Mouse (Mus musculus) midbrain, postnatal 0 days (tissue): ENCODE results near the gene Rbp2. TPM values are rescaled to one million over a fixed set of nuclear protein-coding genes. Genes with fewer than 3 reads are reported as not detected.

Experiments used
- ATAC-seq: fragments of 200-750 bp; cut with Nextera tagmentation; 2 replicates; pipeline ENCODE4 v1.8.0; 2017; ENCODE audit warnings: moderate number of reproducible peaks, mild to moderate bottlenecking, moderate TSS enrichment, moderate library complexity; ENCODE audit not compliant: low FRiP score
- DNase-seq: peaks from one replicate; pipeline ENCODE4 v3.0.0-alpha.2; 2015; ENCODE audit warnings: low spot score
- H3K27ac ChIP-seq: fragments of 300-500 bp; sonication (generic); 2 replicates; pipeline ENCODE4 v1.5.1; 2014; ENCODE audit warnings: low read depth, mild to moderate bottlenecking, low read length, mixed read lengths
- H3K27me3 ChIP-seq: fragments of 300-500 bp; sonication (generic); 2 replicates; pipeline ENCODE4 v1.6.1; 2014; ENCODE audit warnings: low read length, control low read depth, mixed read lengths; ENCODE audit not compliant: insufficient read depth
- H3K36me3 ChIP-seq: fragments of 300-500 bp; sonication (generic); 2 replicates; pipeline ENCODE4 v1.6.1; 2014; ENCODE audit warnings: low read length, control low read depth, mixed read lengths; ENCODE audit not compliant: insufficient read depth
- H3K4me1 ChIP-seq: fragments of 300-500 bp; sonication (generic); 2 replicates; pipeline ENCODE4 v1.6.1; 2014; ENCODE audit warnings: mild to moderate bottlenecking, control low read depth, antibody characterized with exemption, low read length, mixed read lengths; ENCODE audit not compliant: insufficient read depth
- H3K4me2 ChIP-seq: fragments of 300-500 bp; sonication (generic); 2 replicates; pipeline ENCODE4 v1.6.1; 2014; ENCODE audit warnings: low read depth, mild to moderate bottlenecking, low read length, mixed read lengths; ENCODE audit not compliant: poor library complexity, severe bottlenecking
- H3K4me3 ChIP-seq: fragments of 300-500 bp; sonication (generic); 2 replicates; pipeline ENCODE4 v1.5.1; 2014; ENCODE audit warnings: low read depth, mild to moderate bottlenecking, low read length, moderate library complexity
- H3K9ac ChIP-seq: fragments of 300-500 bp; sonication (generic); replicated peaks from 2 replicates; pipeline ENCODE4 v1.6.1; 2014; ENCODE audit warnings: mild to moderate bottlenecking, low read length, moderate library complexity, mixed read lengths; ENCODE audit not compliant: poor library complexity, severe bottlenecking
- H3K9me3 ChIP-seq: fragments of 300-500 bp; sonication (generic); 2 replicates; pipeline ENCODE4 v1.6.1; 2016; ENCODE audit warnings: low read length, control low read depth
- CTCF ChIP-seq: IDR thresholded peaks from 2 replicates; pipeline ENCODE4 v1.5.1; 2016; ENCODE audit warnings: antibody characterized with exemption, mild to moderate bottlenecking
- WGBS: fragments of 180-500 bp; shearing (Covaris S2); extraction: QIAGEN DNeasy Blood & Tissue Kit; methylation state at CpG from one replicate; pipeline ENCODE4 v1.1.7; 2014; 5-methylcytosine and 5-hydroxymethylcytosine counted together
- polyA plus RNA-seq: library from polyadenylated mRNA; unstranded; fragments of >200 nt; fragmentation: Nextera tagmentation; extraction: Ambion mirVana; gene quantifications from 2 replicates; pipeline ENCODE4 v1.2.1, GENCODE M21; 2015
- total RNA-seq: library from RNA; depleted of rRNA; stranded (reverse); fragments of >200 nt; gene quantifications from 2 replicates; pipeline ENCODE4 v1.2.3, GENCODE M21; 2014; rRNA removed

The Rbp2 gene
- total RNA-seq (1.6 TPM in 1 of 2 replicates, not detected in the other), polyA plus RNA-seq (0.32 and 0.49 TPM in 2 replicates)

DNA sequence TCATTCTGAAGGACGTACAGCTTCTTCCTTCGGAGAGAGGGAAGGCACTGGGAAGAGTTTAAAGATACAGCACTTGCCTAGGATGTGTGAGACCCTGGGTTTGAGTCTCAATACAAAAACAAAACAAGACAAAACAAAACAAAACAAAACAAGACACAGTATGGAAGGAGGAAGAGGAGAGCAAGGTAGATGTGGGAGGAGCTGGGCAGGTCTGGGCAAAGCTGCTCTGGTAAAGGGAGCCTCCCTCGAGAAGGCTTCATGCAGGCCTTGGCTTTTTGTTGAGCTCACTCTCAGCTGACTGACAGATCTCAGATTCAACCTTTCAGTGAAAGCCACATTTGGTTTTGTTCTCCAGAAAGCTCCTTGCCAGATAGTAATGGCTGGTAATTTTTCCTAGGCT is at the start of gene Rbp2:
TSS of gene Rbp2 (plus strand) at position 301 of the 400 bp plus-strand sequence.
- no peak for TF ChIP-seq CTCF
- Histone ChIP-seq H3K27ac (no peak within 1 kb of the TSS), H3K27me3 (no peaks in the 10 kb centered on the region), H3K36me3 (no peaks in the 10 kb centered on the region), H3K4me1 (no peaks in the 10 kb centered on the region), H3K4me2 (no peak within 1 kb of the TSS), H3K9ac (no peak within 1 kb of the TSS), H3K4me3 (no peak within 1 kb of the TSS), H3K9me3 (no peaks in the 10 kb centered on the region)
- WGBS: 88% methylated on average over 3 of the region's 3 CpGs
- ATAC-seq: no peak
- no peak for DNase-seq

DNA sequence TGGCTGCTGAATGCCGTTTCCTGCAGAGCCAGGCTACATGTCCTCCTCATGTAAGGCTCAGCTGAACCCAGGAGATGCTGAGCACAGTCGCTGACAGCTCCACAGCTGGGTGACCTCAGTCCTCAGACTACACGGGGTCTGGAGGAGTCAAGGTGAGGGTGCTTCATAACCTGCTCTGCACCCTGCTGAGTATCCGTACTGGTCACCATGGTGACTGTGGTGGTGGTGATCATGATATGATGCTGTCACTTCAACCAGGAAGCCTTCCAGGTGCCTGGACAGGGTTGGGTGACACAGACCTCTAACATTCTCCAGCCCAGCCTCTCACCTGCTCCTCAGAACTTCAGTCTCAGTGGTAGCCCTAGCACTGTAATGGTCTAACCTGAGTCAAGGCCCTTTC is 48.1 kb upstream of the Rbp2 start:
- DNase-seq (no peak), ATAC-seq (no peak)
- TF ChIP-seq CTCF: no peak
- Histone ChIP-seq H3K36me3 (no peaks in the 10 kb centered on the region), H3K4me3 (no peak overlapping the region), H3K9ac (no peak overlapping the region), H3K4me1 (no peaks in the 10 kb centered on the region), H3K9me3 (no peaks in the 10 kb centered on the region), H3K27me3 (no peaks in the 10 kb centered on the region), H3K27ac (no peak overlapping the region), H3K4me2 (no peak overlapping the region)
- WGBS: 95% methylated on average over 4 of the region's 4 CpGs

DNA sequence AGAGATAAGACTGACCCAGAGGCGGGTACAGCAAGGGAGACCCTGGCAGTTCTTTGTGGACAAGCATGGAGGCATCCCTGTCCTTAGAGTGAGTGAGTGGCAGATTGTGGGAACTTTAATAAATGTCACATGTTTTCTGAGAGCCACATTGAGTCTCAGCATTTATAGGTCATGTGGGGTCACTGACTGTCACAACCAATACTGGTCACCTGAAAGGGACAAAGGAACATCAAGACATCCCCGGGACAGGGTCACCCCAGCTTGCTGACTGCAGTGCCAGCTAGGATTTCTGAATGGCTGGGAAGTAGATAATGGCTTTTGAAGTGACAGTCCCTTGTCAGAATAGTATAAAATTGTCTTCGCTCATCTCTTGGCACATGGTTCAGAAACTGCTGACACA is 46.8 kb upstream of the Rbp2 start:
- ATAC-seq: no peak
- no peak overlapping the region for H3K27ac ChIP-seq
- H3K27me3 ChIP-seq: no peaks in the 10 kb centered on the region
- H3K4me3 ChIP-seq: no peak overlapping the region
- no peak for TF ChIP-seq CTCF
- no peak overlapping the region for H3K4me2 ChIP-seq
- H3K4me1 ChIP-seq: no peaks in the 10 kb centered on the region
- H3K9me3 ChIP-seq: no peaks in the 10 kb centered on the region
- no peaks in the 10 kb centered on the region for H3K36me3 ChIP-seq
- 50% methylated on average over 3 of the region's 3 CpGs for WGBS
- DNase-seq: no peak
- no peak overlapping the region for H3K9ac ChIP-seq

DNA sequence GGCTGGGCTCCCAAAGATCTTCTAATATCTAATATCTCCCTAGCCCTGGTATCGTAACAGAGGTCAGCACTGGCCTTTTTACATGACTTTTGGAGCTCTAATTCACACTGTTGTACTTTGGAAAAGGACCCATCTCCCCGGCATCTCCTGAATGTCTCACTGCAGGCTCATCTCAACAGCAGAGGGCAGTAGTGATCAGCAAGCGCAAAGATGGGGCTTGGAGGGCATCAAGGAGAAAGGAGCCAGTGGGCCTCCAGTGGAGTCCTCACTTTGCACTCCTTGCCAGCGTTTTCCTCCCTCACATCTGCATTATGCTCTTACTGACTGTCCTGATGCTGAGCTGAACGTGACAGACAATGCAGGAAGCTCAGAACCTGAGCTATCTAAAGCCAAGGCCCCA is 43.3 kb upstream of the Rbp2 start:
- no peak overlapping the region for H3K9ac ChIP-seq
- H3K9me3 ChIP-seq: no peaks in the 10 kb centered on the region
- WGBS: 47% methylated on average over 5 of the region's 5 CpGs
- H3K27ac ChIP-seq: no peak overlapping the region
- no peaks in the 10 kb centered on the region for H3K36me3 ChIP-seq
- H3K4me2 ChIP-seq: no peak overlapping the region
- no peaks in the 10 kb centered on the region for H3K27me3 ChIP-seq
- peak; percentile 75 for TF ChIP-seq CTCF
- DNase-seq: peak; percentile 40
- no peak overlapping the region for H3K4me3 ChIP-seq
- ATAC-seq: no peak
- H3K4me1 ChIP-seq: no peaks in the 10 kb centered on the region

DNA sequence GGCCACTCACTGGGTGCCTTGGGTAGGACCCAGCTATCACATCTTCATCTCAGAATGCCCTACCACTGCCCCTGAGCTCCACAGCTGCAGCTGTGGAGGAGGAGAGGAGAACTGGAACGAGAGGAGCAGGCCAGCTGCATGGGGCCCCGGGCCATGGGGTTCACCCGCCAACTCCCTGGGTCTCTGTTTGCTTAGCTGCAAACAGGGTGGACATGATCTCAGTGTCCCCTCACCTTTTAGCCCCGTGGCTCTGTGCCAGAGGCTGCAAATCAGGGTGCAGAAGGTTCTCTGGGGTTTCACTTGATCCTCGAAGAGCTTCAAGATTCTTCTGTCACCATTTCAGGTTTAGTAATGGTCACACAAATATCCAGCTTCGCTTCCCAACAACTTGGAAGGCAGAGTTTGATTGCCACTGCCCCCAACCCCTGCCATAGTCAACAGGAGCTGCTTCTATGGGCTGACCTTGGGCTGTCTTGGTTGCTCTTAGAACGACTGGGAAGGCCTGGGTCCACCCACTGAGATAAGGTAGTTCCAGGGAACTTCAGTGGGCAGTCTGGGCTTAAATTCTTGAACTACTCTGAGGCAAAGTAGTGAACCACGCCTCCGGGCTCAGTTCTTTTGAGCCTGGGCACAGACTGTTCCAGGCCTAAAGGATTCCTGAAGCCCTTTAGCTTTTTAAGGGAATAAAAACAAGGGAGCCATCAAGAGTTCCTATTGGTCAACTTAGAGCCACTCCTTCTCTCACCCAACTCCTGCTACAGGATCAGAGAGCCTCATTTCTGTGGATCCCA is 40.4 kb upstream of the Rbp2 start:
- no peak for ATAC-seq
- no peaks in the 10 kb centered on the region for H3K36me3 ChIP-seq
- no peak overlapping the region for H3K27ac ChIP-seq
- no peaks in the 10 kb centered on the region for H3K27me3 ChIP-seq
- no peak for DNase-seq
- 87% methylated on average over 9 of the region's 9 CpGs for WGBS
- no peaks in the 10 kb centered on the region for H3K9me3 ChIP-seq
- no peaks in the 10 kb centered on the region for H3K4me1 ChIP-seq
- H3K4me3 ChIP-seq: no peak overlapping the region
- H3K4me2 ChIP-seq: no peak overlapping the region
- H3K9ac ChIP-seq: no peak overlapping the region
- no peak for TF ChIP-seq CTCF

DNA sequence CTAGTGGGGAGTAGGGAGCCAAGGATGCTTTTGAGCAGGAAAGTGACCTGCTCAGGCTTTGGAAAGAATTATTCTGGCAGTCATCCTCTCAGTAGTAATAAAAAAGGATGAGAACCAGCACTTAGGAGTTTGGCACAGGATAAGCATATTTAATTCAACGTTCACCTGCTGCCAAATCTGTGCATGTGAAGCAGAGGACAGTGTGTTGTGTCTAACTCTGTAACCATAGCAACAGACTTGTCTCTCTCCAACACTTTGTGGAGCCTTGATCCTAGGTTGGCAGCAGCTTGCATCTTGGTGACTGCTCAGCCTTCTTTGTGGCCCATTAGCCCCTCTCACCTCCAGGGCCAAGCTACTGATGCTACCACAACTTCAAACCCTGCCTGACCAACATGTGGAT is 34.9 kb upstream of the Rbp2 start:
- WGBS: 28% methylated on average over 1 of the region's 1 CpGs
- H3K36me3 ChIP-seq: no peaks in the 10 kb centered on the region
- no peaks in the 10 kb centered on the region for H3K4me1 ChIP-seq
- ATAC-seq: no peak
- H3K4me3 ChIP-seq: no peak overlapping the region
- peak; percentile 47 for DNase-seq
- no peaks in the 10 kb centered on the region for H3K9me3 ChIP-seq
- no peak overlapping the region for H3K27ac ChIP-seq
- no peak overlapping the region for H3K9ac ChIP-seq
- no peak overlapping the region for H3K4me2 ChIP-seq
- no peaks in the 10 kb centered on the region for H3K27me3 ChIP-seq
- TF ChIP-seq CTCF: no peak
